Mouse (Mus musculus) midbrain, embryonic 13.5 days (tissue): ENCODE measurements at regions not wholly inside any gene's neighbourhood (a gene's known extent, or its start where the extent isn't known, plus 50 kb on each side); places are given as distances from the start of the nearest gene placed in this dataset.
A peak's percentile ranks its signal among the peaks of the same experiment; 100 is the strongest.

Source experiments
- ATAC-seq: fragments of 200-750 bp; cut with Nextera tagmentation; 2 replicates; pipeline ENCODE4 v1.8.0; 2017; ENCODE audit warnings: mild to moderate bottlenecking, moderate TSS enrichment, moderate library complexity
- H3K27ac ChIP-seq: fragments of 300-500 bp; sonication (generic); 2 replicates; pipeline ENCODE4 v1.5.1; 2015; ENCODE audit warnings: inconsistent platforms, mild to moderate bottlenecking, moderate library complexity
- H3K27me3 ChIP-seq: fragments of 300-500 bp; sonication (generic); 2 replicates; pipeline ENCODE4 v1.6.1; 2015; ENCODE audit warnings: mild to moderate bottlenecking, inconsistent platforms
- H3K36me3 ChIP-seq: fragments of 300-500 bp; sonication (generic); 2 replicates; pipeline ENCODE4 v1.6.1; 2015; ENCODE audit warnings: mild to moderate bottlenecking, inconsistent platforms
- H3K4me1 ChIP-seq: fragments of 300-500 bp; sonication (generic); replicated peaks from 2 replicates; pipeline ENCODE4 v1.6.1; 2015; ENCODE audit warnings: inconsistent platforms
- H3K4me2 ChIP-seq: fragments of 300-500 bp; sonication (generic); replicated peaks from 2 replicates; pipeline ENCODE4 v1.6.1; 2015; ENCODE audit warnings: moderate library complexity, mild to moderate bottlenecking, inconsistent platforms
- H3K4me3 ChIP-seq: fragments of 300-500 bp; sonication (generic); replicated peaks from 2 replicates; pipeline ENCODE4 v1.5.1; 2015; ENCODE audit warnings: mild to moderate bottlenecking, inconsistent platforms
- H3K9ac ChIP-seq: fragments of 300-500 bp; sonication (generic); replicated peaks from 2 replicates; pipeline ENCODE4 v1.6.1; 2015; ENCODE audit warnings: mild to moderate bottlenecking, inconsistent platforms
- H3K9me3 ChIP-seq: fragments of 300-500 bp; sonication (generic); 2 replicates; pipeline ENCODE4 v1.6.1; 2016; ENCODE audit warnings: mild to moderate bottlenecking, inconsistent platforms
- WGBS: fragments of 180-500 bp; shearing (Covaris S2); methylation state at CpG from one replicate; pipeline ENCODE4 v1.1.7; 2015; 5-methylcytosine and 5-hydroxymethylcytosine counted together

- Histone ChIP-seq H3K9me3 (0 out of 2 replicates have a peak, but pooled peaks cover 2% of the 10 kb centered on the region), H3K36me3 (no peaks in the 10 kb centered on the region), H3K9ac (no peak overlapping the region), H3K27me3 (no peaks in the 10 kb centered on the region), H3K4me1 (peaks cover 5% of the 10 kb centered on the region; the same call in 1 of the 2 replicates), H3K4me3 (no peak overlapping the region), H3K4me2 (peak overlapping the region; percentile 20; the same call in 1 of the 2 replicates), H3K27ac (no peak overlapping the region)
- peak; percentile 50; the same call in 1 of the 2 replicates for ATAC-seq
- 77% methylated on average over 23 of the region's 23 CpGs for WGBS
Measured at GRCm38 (mm10) chr17:80846996-80847810, 97.2 kb upstream of the Tmem178 start.

- Histone ChIP-seq H3K27me3 (no peaks in the 10 kb centered on the region), H3K4me1 (peaks cover 5% of the 10 kb centered on the region; the same call in 1 of the 2 replicates), H3K9me3 (no peaks in the 10 kb centered on the region), H3K36me3 (no peaks in the 10 kb centered on the region), H3K4me2 (no peak overlapping the region), H3K4me3 (no peak overlapping the region), H3K9ac (no peak overlapping the region), H3K27ac (no peak overlapping the region)
- peak; percentile 37; the same call in 1 of the 2 replicates for ATAC-seq
- WGBS, result 54% methylated on average over 7 of the region's 7 CpGs
Measured at GRCm38 (mm10) chr17:80845349-80845748, 99.1 kb upstream of the Tmem178 start.

- Histone ChIP-seq H3K9me3 (no peaks in the 10 kb centered on the region), H3K4me3 (no peak overlapping the region), H3K27ac (no peak overlapping the region), H3K9ac (no peak overlapping the region), H3K36me3 (no peaks in the 10 kb centered on the region), H3K27me3 (no peaks in the 10 kb centered on the region), H3K4me1 (peaks cover 5% of the 10 kb centered on the region; the same call in 1 of the 2 replicates), H3K4me2 (no peak overlapping the region)
- ATAC-seq, result no peak
- WGBS, result 86% methylated on average over 4 of the region's 4 CpGs
Measured at GRCm38 (mm10) chr17:80841903-80842302, 102.5 kb upstream of the Tmem178 start.

- Histone ChIP-seq H3K27ac (no peak overlapping the region), H3K27me3 (no peaks in the 10 kb centered on the region), H3K9ac (no peak overlapping the region), H3K9me3 (no peaks in the 10 kb centered on the region), H3K4me3 (no peak overlapping the region), H3K4me1 (peaks cover 5% of the 10 kb centered on the region; the same call in 1 of the 2 replicates), H3K4me2 (no peak overlapping the region), H3K36me3 (no peaks in the 10 kb centered on the region)
- 92% methylated on average over 6 of the region's 6 CpGs for WGBS
- ATAC-seq, result no peak
Measured at GRCm38 (mm10) chr17:80840896-80841295, 103.5 kb upstream of the Tmem178 start.

- 92% methylated on average over 4 of the region's 4 CpGs for WGBS
- Histone ChIP-seq H3K4me3 (no peak overlapping the region), H3K27me3 (no peaks in the 10 kb centered on the region), H3K27ac (no peak overlapping the region), H3K4me1 (peaks cover 4% of the 10 kb centered on the region; the same call in 1 of the 2 replicates), H3K4me2 (no peak overlapping the region), H3K36me3 (no peaks in the 10 kb centered on the region), H3K9ac (no peak overlapping the region), H3K9me3 (no peaks in the 10 kb centered on the region)
- ATAC-seq, result no peak
Measured at GRCm38 (mm10) chr17:80840452-80840851, 104.0 kb upstream of the Tmem178 start.

- H3K4me2 ChIP-seq, result no peak overlapping the region
- no peaks in the 10 kb centered on the region for H3K36me3 ChIP-seq
- no peak overlapping the region for H3K27ac ChIP-seq
- 0 out of 2 replicates have a peak, but pooled peaks cover 3% of the 10 kb centered on the region for H3K4me1 ChIP-seq
- no peaks in the 10 kb centered on the region for H3K9me3 ChIP-seq
- no peak overlapping the region for H3K4me3 ChIP-seq
- H3K9ac ChIP-seq, result no peak overlapping the region
- no peak for ATAC-seq
- H3K27me3 ChIP-seq, result no peaks in the 10 kb centered on the region
Measured at GRCm38 (mm10) chr17:80834701-80835100, 106.4 kb upstream of the Map4k3 start.

- H3K4me2 ChIP-seq, result no peak overlapping the region
- 48% methylated on average over 5 of the region's 5 CpGs for WGBS
Measured at GRCm38 (mm10) chr17:80834176-80834517, 105.9 kb upstream of the Map4k3 start.

GRCm38 (mm10) chr17:80833355-80834175 lies 105.3 kb upstream of the Map4k3 start:
- no peak overlapping the region for H3K4me3 ChIP-seq
- WGBS, result 37% methylated on average over 10 of the region's 10 CpGs
- H3K36me3 ChIP-seq, result no peaks in the 10 kb centered on the region
- no peaks in the 10 kb centered on the region for H3K27me3 ChIP-seq
- no peak overlapping the region for H3K27ac ChIP-seq
- no peak for ATAC-seq
- H3K4me2 ChIP-seq, result no peak overlapping the region
- no peak overlapping the region for H3K9ac ChIP-seq
- H3K4me1 ChIP-seq, result 0 out of 2 replicates have a peak, but pooled peaks cover 3% of the 10 kb centered on the region
- no peaks in the 10 kb centered on the region for H3K9me3 ChIP-seq

More at GRCm38 (mm10) chr17:80834176-80834517, 105.9 kb upstream of the Map4k3 start:
- Histone ChIP-seq H3K27me3 (no peaks in the 10 kb centered on the region), H3K9ac (no peak overlapping the region), H3K4me3 (no peak overlapping the region), H3K9me3 (no peaks in the 10 kb centered on the region), H3K4me1 (0 out of 2 replicates have a peak, but pooled peaks cover 3% of the 10 kb centered on the region), H3K36me3 (no peaks in the 10 kb centered on the region), H3K27ac (no peak overlapping the region)
- ATAC-seq, result no peak

- Histone ChIP-seq H3K9me3 (no peaks in the 10 kb centered on the region), H3K9ac (no peak overlapping the region), H3K36me3 (no peaks in the 10 kb centered on the region), H3K4me1 (0 out of 2 replicates have a peak, but pooled peaks cover 3% of the 10 kb centered on the region), H3K4me3 (no peak overlapping the region), H3K4me2 (no peak overlapping the region), H3K27ac (no peak overlapping the region), H3K27me3 (no peaks in the 10 kb centered on the region)
- WGBS, result 80% methylated on average over 4 of the region's 4 CpGs
- no peak for ATAC-seq
Measured at GRCm38 (mm10) chr17:80831686-80832085, 103.4 kb upstream of the Map4k3 start.

GRCm38 (mm10) chr17:80827896-80828295 lies 99.6 kb upstream of the Map4k3 start:
- H3K27me3 ChIP-seq, result no peaks in the 10 kb centered on the region
- no peaks in the 10 kb centered on the region for H3K36me3 ChIP-seq
- H3K4me1 ChIP-seq, result 0 out of 2 replicates have a peak, but pooled peaks cover 8% of the 10 kb centered on the region
- H3K9ac ChIP-seq, result no peak overlapping the region
- no peak overlapping the region for H3K27ac ChIP-seq
- ATAC-seq, result no peak
- 70% methylated on average over 2 of the region's 2 CpGs for WGBS
- H3K4me2 ChIP-seq, result no peak overlapping the region
- no peak overlapping the region for H3K4me3 ChIP-seq
- H3K9me3 ChIP-seq, result no peaks in the 10 kb centered on the region

GRCm38 (mm10) chr17:80827361-80827760 lies 99.1 kb upstream of the Map4k3 start:
- H3K27ac ChIP-seq, result no peak overlapping the region
- H3K36me3 ChIP-seq, result no peaks in the 10 kb centered on the region
- no peaks in the 10 kb centered on the region for H3K27me3 ChIP-seq
- H3K9me3 ChIP-seq, result no peaks in the 10 kb centered on the region
- H3K4me2 ChIP-seq, result no peak overlapping the region
- no peak overlapping the region for H3K9ac ChIP-seq
- H3K4me3 ChIP-seq, result no peak overlapping the region
- 87% methylated on average over 17 of the region's 17 CpGs for WGBS
- 0 out of 2 replicates have a peak, but pooled peaks cover 6% of the 10 kb centered on the region for H3K4me1 ChIP-seq
- ATAC-seq, result no peak
